Mouse (Mus musculus) CH12.LX (cell line): ENCODE data around the gene Bhlhe40. TPM values are rescaled to one million over a fixed set of nuclear protein-coding genes. Genes with fewer than 3 reads are reported as not detected.

Experiments used
- DNase-seq: peaks from one replicate; pipeline ENCODE4 v3.0.0-alpha.2; 2013; ENCODE audit errors: extremely low read depth
- H3K27ac ChIP-seq: 2 replicates; pipeline ENCODE4 v1.5.1; 2012; ENCODE audit warnings: low read depth, mild to moderate bottlenecking, control low read depth, moderate library complexity; ENCODE audit not compliant: insufficient read depth
- H3K27me3 ChIP-seq: replicated peaks from 2 replicates; pipeline ENCODE3; 2012; ENCODE audit warnings: inconsistent platforms
- H3K36me3 ChIP-seq, 2 experiments: replicated peaks in 1 of 2; 2 replicates each; pipeline versions ENCODE3 to v1.6.1; 2012; ENCODE audit warnings: inconsistent platforms in 1 of 2, low read length in 1 of 2, mild to moderate bottlenecking in 1 of 2, mixed read lengths in 1 of 2, moderate library complexity in 1 of 2; ENCODE audit not compliant: control insufficient read depth in 1 of 2, insufficient read depth in 1 of 2
- H3K4me1 ChIP-seq, 2 experiments: 2 replicates each; pipeline ENCODE4 v1.6.1; 2012; ENCODE audit warnings: inconsistent platforms in 1 of 2, moderate library complexity in 1 of 2; ENCODE audit not compliant: insufficient read depth in 2 of 2, control insufficient read depth in 1 of 2
- H3K4me2 ChIP-seq: 2 replicates; pipeline ENCODE4 v1.6.1; 2012; ENCODE audit warnings: low read depth, mild to moderate bottlenecking, control low read depth; ENCODE audit not compliant: poor library complexity, insufficient read depth, severe bottlenecking
- H3K4me3 ChIP-seq, 3 experiments: fragments of 150-350 bp in 1 of 3; sonication (generic) in 1 of 3; replicated peaks in 1 of 3; 2 replicates each; pipeline versions ENCODE3 to v1.5.1; 2011 to 2012; ENCODE audit warnings: low read depth in 2 of 3, low read length in 2 of 3, mild to moderate bottlenecking in 2 of 3, moderate library complexity in 2 of 3, control low read depth in 1 of 3, improper control_type of control experiment in 1 of 3, inconsistent platforms in 1 of 3, mixed read lengths in 1 of 3; ENCODE audit not compliant: poor library complexity in 1 of 3
- H3K79me2 ChIP-seq: replicated peaks from 2 replicates; pipeline ENCODE4 v1.6.1; 2012; ENCODE audit warnings: mild to moderate bottlenecking, moderate library complexity; ENCODE audit not compliant: control insufficient read depth, poor library complexity, insufficient read depth, severe bottlenecking; ENCODE audit errors: extremely low read depth
- H3K9ac ChIP-seq: 2 replicates; pipeline ENCODE4 v1.6.1; 2012; ENCODE audit warnings: low read depth, mild to moderate bottlenecking, control low read depth, moderate library complexity; ENCODE audit not compliant: insufficient read depth
- H3K9me3 ChIP-seq: replicated peaks from 2 replicates; pipeline ENCODE3; 2012; ENCODE audit warnings: low read length, inconsistent platforms, mixed read lengths
- BHLHE40 ChIP-seq: IDR thresholded peaks from 2 replicates; pipeline ENCODE4 v1.6.1; 2011; ENCODE audit warnings: mild to moderate bottlenecking, low read depth, low read length, improper control_type of control experiment
- E2F4 ChIP-seq: IDR thresholded peaks from 2 replicates; pipeline ENCODE4 v1.6.1; 2011; ENCODE audit warnings: low read depth, low read length, improper control_type of control experiment; ENCODE audit not compliant: insufficient replicate concordance
- ELF1 ChIP-seq: IDR thresholded peaks from 2 replicates; pipeline ENCODE4 v1.6.1; 2014; ENCODE audit warnings: low read depth, mild to moderate bottlenecking, inconsistent platforms, low read length, improper control_type of control experiment
- EP300 ChIP-seq: IDR thresholded peaks from 2 replicates; pipeline ENCODE4 v1.6.1; 2011; ENCODE audit warnings: low read length, improper control_type of control experiment
- ETS1 ChIP-seq: conservative IDR thresholded peaks from 2 replicates; pipeline ENCODE4 v1.6.1; 2012; ENCODE audit warnings: low read depth, mild to moderate bottlenecking, inconsistent platforms, low read length, improper control_type of control experiment, moderate library complexity
- GABPA ChIP-seq: IDR thresholded peaks from 2 replicates; pipeline ENCODE4 v1.6.1; 2012; ENCODE audit warnings: low read depth, low read length, improper control_type of control experiment, inconsistent platforms; ENCODE audit not compliant: insufficient replicate concordance
- IRF4 ChIP-seq: IDR thresholded peaks from 2 replicates; pipeline ENCODE4 v1.6.1; 2014; ENCODE audit warnings: low read depth, mild to moderate bottlenecking, inconsistent platforms, low read length, improper control_type of control experiment
- JUND ChIP-seq: conservative IDR thresholded peaks from 2 replicates; pipeline ENCODE4 v1.6.1; 2011; ENCODE audit warnings: low read depth, low read length, improper control_type of control experiment
- MAX ChIP-seq: IDR thresholded peaks from 2 replicates; pipeline ENCODE4 v1.6.1; 2011; ENCODE audit warnings: low read length, improper control_type of control experiment
- NELFE ChIP-seq: IDR thresholded peaks from 2 replicates; pipeline ENCODE4 v1.6.1; 2011; ENCODE audit warnings: low read depth, low read length, improper control_type of control experiment
- RAD21 ChIP-seq: IDR thresholded peaks from 2 replicates; pipeline ENCODE4 v1.6.1; 2011; ENCODE audit warnings: low read depth, mild to moderate bottlenecking, low read length, improper control_type of control experiment, moderate library complexity
- RCOR1 ChIP-seq: conservative IDR thresholded peaks from 2 replicates; pipeline ENCODE4 v1.6.1; 2012; ENCODE audit warnings: low read depth, mild to moderate bottlenecking, inconsistent platforms, low read length, improper control_type of control experiment
- SMC3 ChIP-seq: IDR thresholded peaks from 2 replicates; pipeline ENCODE4 v1.6.1; 2011; ENCODE audit warnings: low read depth, low read length, improper control_type of control experiment
- TBP ChIP-seq: conservative IDR thresholded peaks from 2 replicates; pipeline ENCODE4 v1.6.1; 2011; ENCODE audit warnings: low read depth, low read length, improper control_type of control experiment
- USF2 ChIP-seq: conservative IDR thresholded peaks from 2 replicates; pipeline ENCODE4 v1.6.1; 2011; ENCODE audit warnings: low read depth, low read length, improper control_type of control experiment
- ZKSCAN1 ChIP-seq: IDR thresholded peaks from 2 replicates; pipeline ENCODE4 v1.6.1; 2012; ENCODE audit warnings: low read depth, inconsistent platforms, low read length, improper control_type of control experiment, borderline replicate concordance
- ZNF384 ChIP-seq: IDR thresholded peaks from 2 replicates; pipeline ENCODE4 v1.6.1; 2012; ENCODE audit warnings: low read depth, low read length, improper control_type of control experiment, inconsistent platforms
- dilution Hi-C: fragments of 300-500 bp; cut with MboI; formaldehyde crosslinking; loops from 2 replicates; pipeline ENCODE4 v1.14.3; 2020; ENCODE audit warnings: low sequenced_read_pairs; ENCODE audit not compliant: extremely low pct_unique_long_range_greater_than_20kb, extremely low pct_ligation_motif_present
- in situ Hi-C: fragments of 300-500 bp; cut with MboI; formaldehyde crosslinking; loops from 3 replicates; pipeline ENCODE4 v1.14.3; 2019; ENCODE audit warnings: low sequenced_read_pairs, low pct_ligation_motif_present, low pct_unique_long_range_greater_than_20kb, mixed read lengths
- polyA plus RNA-seq: library from polyadenylated mRNA; unstranded; fragments of >175 nt; gene quantifications from 2 replicates; pipeline ENCODE4 v1.2.1, GENCODE M21; 2012; ENCODE audit warnings: low read depth; ENCODE audit not compliant: insufficient read length
- total RNA-seq, 2 experiments: library from RNA; depleted of rRNA; stranded (reverse); fragments of 300-350 nt in 1 of 2; fragments of >200 nt in 1 of 2; gene quantifications; 2 replicates each; pipeline ENCODE4 v1.2.3; 2012 to 2014

Bhlhe40 gene
- total and polyA plus RNA-seq, 3 experiments, result 55.4 to 130 (median 117) TPM

GRCm38 (mm10) chr6:108680503-108680902, 20.1 kb downstream of the Bhlhe40 start:
- no peaks in the 10 kb centered on the region for H3K36me3 ChIP-seq
- H3K4me3 ChIP-seq, result no peak overlapping the region
- H3K9ac ChIP-seq, result no peak overlapping the region
- in situ Hi-C loops, result no loop called here
- TF ChIP-seq JUND, result no peak
- no peak for TF ChIP-seq NELFE
- TF ChIP-seq MAX, result no peak
- no peak for TF ChIP-seq SMC3
- TF ChIP-seq E2F4, result no peak
- TF ChIP-seq ZNF384, result no peak
- no peak for TF ChIP-seq GABPA
- TF ChIP-seq EP300, result no peak
- TF ChIP-seq, all 38 proteins: peak for 0
- Histone ChIP-seq H3K27me3 (no peaks in the 10 kb centered on the region), H3K27ac (no peak overlapping the region), H3K4me1 (peaks cover 20 to 48% of the 10 kb centered on the region in 2 experiments), H3K4me2 (no peak overlapping the region), H3K79me2 (no peaks in the 10 kb centered on the region), H3K9me3 (no peaks in the 10 kb centered on the region)
- dilution Hi-C loops, result no loop called here
- no peak for DNase-seq

- TF ChIP-seq TBP (no peak), IRF4 (no peak), USF2 (no peak), RAD21 (no peak), E2F4 (no peak), BHLHE40 (no peak), ZKSCAN1 (no peak), JUND (no peak), RCOR1 (no peak), SMC3 (no peak), ELF1 (no peak), ETS1 (no peak)
Measured at GRCm38 (mm10) chr6:108681084-108681483, 20.7 kb downstream of the Bhlhe40 start.

More at GRCm38 (mm10) chr6:108681084-108681483, 20.7 kb downstream of the Bhlhe40 start:
- H3K4me3 ChIP-seq, result no peak overlapping the region
- no peaks in the 10 kb centered on the region for H3K36me3 ChIP-seq
- no peak overlapping the region for H3K9ac ChIP-seq
- in situ Hi-C loops (no loop called here), dilution Hi-C loops (no loop called here)
- H3K9me3 ChIP-seq, result no peaks in the 10 kb centered on the region
- H3K79me2 ChIP-seq, result no peaks in the 10 kb centered on the region
- H3K27me3 ChIP-seq, result no peaks in the 10 kb centered on the region
- H3K27ac ChIP-seq, result no peak overlapping the region
- peaks cover 22 to 53% of the 10 kb centered on the region in 2 experiments for H3K4me1 ChIP-seq
- no peak overlapping the region for H3K4me2 ChIP-seq
- no peak for DNase-seq
